Mouse (Mus musculus) neural tube, embryonic 10.5 days (tissue): ENCODE measurements at regions not wholly inside any gene's neighbourhood (a gene's known extent, or its start where the extent isn't known, plus 50 kb on each side); places are given as distances from the start of the nearest gene placed in this dataset.
"Not testable (repeated sequence)": the region's sequence is repeated elsewhere in the genome, so short reads cannot be mapped to it uniquely, and the experiment has no call there.

Experiments used
- DNase-seq: peaks from one replicate; pipeline ENCODE4 v3.0.0-alpha.2; 2017; ENCODE audit warnings: low spot score; ENCODE audit errors: extremely low spot score

GRCm38 (mm10) chr2:39420696-39421095, 194.4 kb upstream of the Ppp6c start:
- no peak for DNase-seq

GRCm38 (mm10) chr2:39400336-39400735, 174.1 kb upstream of the Ppp6c start:
- no peak for DNase-seq

GRCm38 (mm10) chr2:39399523-39399922, 173.3 kb upstream of the Ppp6c start:
- DNase-seq = no peak

- no peak for DNase-seq
Measured at GRCm38 (mm10) chr2:39394643-39395042, 168.4 kb upstream of the Ppp6c start.

- DNase-seq = no peak
Measured at GRCm38 (mm10) chr2:39377264-39377663, 151.0 kb upstream of the Ppp6c start.

GRCm38 (mm10) chr2:39373068-39373779, 147.0 kb upstream of the Ppp6c start:
- peak; percentile 91 for DNase-seq

GRCm38 (mm10) chr2:39344207-39344606, 118.0 kb upstream of the Ppp6c start:
- no peak for DNase-seq

- no peak for DNase-seq
Measured at GRCm38 (mm10) chr2:39340406-39340805, 114.2 kb upstream of the Ppp6c start.

- DNase-seq = no peak
Measured at GRCm38 (mm10) chr2:39338832-39339649, 112.8 kb upstream of the Ppp6c start.

GRCm38 (mm10) chr2:39337524-39337923, 111.3 kb upstream of the Ppp6c start:
- DNase-seq = no peak

GRCm38 (mm10) chr2:39325715-39326493, 99.7 kb upstream of the Ppp6c start:
- DNase-seq = no peak

GRCm38 (mm10) chr2:39325122-39325521, 98.9 kb upstream of the Ppp6c start:
- DNase-seq = not testable (repeated sequence)

GRCm38 (mm10) chr2:39299798-39300382, 73.6 kb upstream of the Ppp6c start:
- DNase-seq = no peak

- DNase-seq = no peak
Measured at GRCm38 (mm10) chr2:39299290-39299689, 73.0 kb upstream of the Ppp6c start.

GRCm38 (mm10) chr2:39295435-39295834, 69.2 kb upstream of the Ppp6c start:
- no peak for DNase-seq

GRCm38 (mm10) chr2:39278218-39278617, 52.0 kb upstream of the Ppp6c start:
- no peak for DNase-seq
